Mouse (Mus musculus) olfactory bulb, adult 2 months (tissue): ENCODE measurements around the gene Aif1.

Experiments used
- CTCF ChIP-seq: fragments of 200-500 bp; IDR thresholded peaks from 2 replicates; pipeline ENCODE4 v1.5.1; 2012; ENCODE audit warnings: low read depth, mild to moderate bottlenecking, low read length, moderate library complexity; ENCODE audit not compliant: insufficient read depth
- POLR2A ChIP-seq: fragments of 200-500 bp; IDR thresholded peaks from 2 replicates; pipeline ENCODE4 v1.6.1; 2012; ENCODE audit warnings: mild to moderate bottlenecking, low read depth, low read length, moderate library complexity; ENCODE audit not compliant: insufficient read depth

- TF ChIP-seq CTCF (no peak), POLR2A (no peak)
Measured at GRCm38 (mm10) chr17:35147922-35148639, 27.8 kb downstream of the Aif1 start.
